Mouse (Mus musculus) megakaryocyte, embryonic 14.5 days (primary cell): ENCODE measurements around the gene Fstl3.

Source experiments
- FLI1 ChIP-seq: IDR thresholded peaks from 2 replicates; pipeline ENCODE4 v1.6.1; 2012; ENCODE audit warnings: low read length, inconsistent platforms, mixed read lengths
- GATA1 ChIP-seq: IDR thresholded peaks from 3 replicates; pipeline ENCODE4 v1.6.1; 2012; ENCODE audit warnings: mixed read lengths, low read length, inconsistent platforms, borderline replicate concordance

- TF ChIP-seq GATA1 (no peak), FLI1 (no peak)
Measured at GRCm38 (mm10) chr10:79803716-79804323, 26.7 kb downstream of the Fstl3 start.
